Mouse (Mus musculus): ENCODE results near the gene Cd3g. TPM values are rescaled to one million over a fixed set of nuclear protein-coding genes. Genes with fewer than 3 reads are reported as not detected.

The Cd3g gene
- total RNA-seq, 2 experiments from 2014 or later, result 1.7 TPM; not detected in 1

GRCm38 (mm10) chr9:44921543-44921942 is 58.7 kb downstream of the Cd3g start:
- intact Hi-C loops (cut with DNase I), result loop anchor here (5.0 kb wide), 1 partner anchor 41 kb away; no protein-coding TSS in a partner anchor

GRCm38 (mm10) chr9:44921123-44921468 is 59.1 kb downstream of the Cd3g start:
- intact Hi-C loops (cut with DNase I), result loop anchor here (5.0 kb wide), 1 partner anchor 41 kb away; no protein-coding TSS in a partner anchor
- DNase-seq, result peak in 1 of 2 experiments; percentile 19

More at GRCm38 (mm10) chr9:44921543-44921942, 58.7 kb downstream of the Cd3g start:
- DNase-seq, result no peak

GRCm38 (mm10) chr9:44920374-44921122 is 59.7 kb downstream of the Cd3g start, which contains the start of gene Atp5l:
Atp5l (minus strand) TSS chr9:44920742.
- DNase-seq, result peak; percentile 79 to 80
- intact Hi-C loops (cut with DNase I), result loop anchor here (5.0 kb wide), 1 partner anchor 42 kb away; no protein-coding TSS in a partner anchor

- intact Hi-C loops (cut with DNase I), result loop anchor here (5.0 kb wide), 2 partner anchors 37 to 43 kb away; partner anchors contain the start of gene Kmt2a
- DNase-seq, result no peak
These were observed 60.6 kb downstream of the Cd3g start for GRCm38 (mm10) chr9:44919606-44920005.

Other genes with a start within 250 kb of the Cd3g start
- gene Phldb1, start 245.2 kb downstream of the Cd3g start, total RNA-seq (2021), result 10 to 100 TPM; 33.5 to 33.9 TPM
- gene Arcn1, start 212.6 kb downstream of the Cd3g start, total RNA-seq (2021), result 10 to 100 TPM; 62.6 to 73.4 TPM
- gene Ift46, start 212.5 kb downstream of the Cd3g start, total RNA-seq (2021), result 10 to 100 TPM; 21.4 to 28.2 TPM
- gene Tmem25, start 181.1 kb downstream of the Cd3g start, total RNA-seq (2021), result 1 to 10 TPM; 6.1 to 6.2 TPM
- not detected for gene Ttc36, start 177.4 kb downstream of the Cd3g start, total RNA-seq (2021)
- 10 to 100 TPM; 12.5 to 12.8 TPM for gene Kmt2a, start 99.1 kb downstream of the Cd3g start, total RNA-seq (2021)
- 100 to 1,000 TPM; 659 to 699 TPM for gene Atp5l, start 59.7 kb downstream of the Cd3g start, total RNA-seq (2021)
- gene Ube4a, start 14.8 kb downstream of the Cd3g start, total RNA-seq (2021), result 10 to 100 TPM; 28.9 to 39.4 TPM
- gene Cd3d, start 1.4 kb upstream of the Cd3g start, total RNA-seq (2021), result 1 to 10 TPM in 1 of 2 experiments, not detected in 1; 1.3 TPM
- gene Cd3e, start 29.2 kb upstream of the Cd3g start, total RNA-seq (2021), result 1 to 10 TPM in 1 of 2 experiments, not detected in 1; 2.5 TPM
- gene Mpzl2, start 59.4 kb upstream of the Cd3g start, total RNA-seq (2021), result under 1 TPM; 0.30 to 0.33 TPM
- gene Mpzl3, start 74.8 kb upstream of the Cd3g start, total RNA-seq (2021), result 1 to 10 TPM in 1 of 2 experiments, under 1 TPM in 1; 0.97 to 1.4 TPM
- under 1 TPM; 0.13 to 0.44 TPM for gene Jaml, start 98.8 kb upstream of the Cd3g start, total RNA-seq (2021)
- gene Scn2b, start 137.4 kb upstream of the Cd3g start, total RNA-seq (2021), result 1 to 10 TPM; 1.7 to 2.5 TPM
- 100 to 1,000 TPM; 209 to 240 TPM for gene Scn4b, start 158.0 kb upstream of the Cd3g start, total RNA-seq (2021)
- 1 to 10 TPM in 1 of 2 experiments, under 1 TPM in 1; 0.92 to 1.7 TPM for gene BC049352, start 201.6 kb upstream of the Cd3g start, total RNA-seq (2021)
- not detected for gene Tmprss4, start 223.7 kb upstream of the Cd3g start, total RNA-seq (2021)